Mouse (Mus musculus) cerebellum, adult 9-11 months (tissue): ENCODE measurements around the gene Cyp2d12.
"Not testable (repeated sequence)": the region's sequence is repeated elsewhere in the genome, so short reads cannot be mapped to it uniquely, and the experiment has no call there.

ENCODE experiments used
- DNase-seq: peaks from one replicate; pipeline ENCODE4 v3.0.0; 2022

Cyp2d12 gene

DNA sequence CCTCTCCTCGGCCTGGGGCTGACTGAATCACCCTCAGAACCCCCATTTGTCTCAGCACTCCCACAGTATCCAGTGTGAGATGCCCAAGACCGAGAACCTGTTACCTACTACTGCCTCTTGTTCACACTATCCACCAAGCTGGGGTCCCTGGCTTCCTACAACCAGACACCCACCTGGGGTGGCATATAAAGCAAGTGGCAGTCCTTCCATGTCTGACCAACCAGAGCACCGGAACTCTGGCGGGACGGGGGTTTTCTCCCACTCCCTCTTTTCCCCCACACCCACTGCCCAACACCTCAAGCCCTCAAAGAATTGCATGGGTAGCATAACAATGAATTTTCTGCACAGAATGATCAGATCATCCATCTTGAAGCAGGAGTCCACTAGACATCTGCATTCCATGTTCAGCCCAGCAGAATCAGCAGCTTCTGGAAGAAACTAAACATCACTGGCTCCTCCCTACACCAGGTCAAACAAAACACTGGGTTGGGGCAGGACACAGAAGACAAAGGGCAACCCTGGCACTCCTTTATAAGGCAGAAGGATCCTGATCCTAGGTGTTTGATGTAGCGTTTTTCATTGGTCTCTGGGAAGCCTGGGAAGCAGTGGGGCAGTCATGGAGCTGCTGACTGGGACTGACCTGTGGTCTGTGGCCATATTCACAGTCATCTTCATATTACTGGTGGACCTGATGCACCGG lies at the start of gene Cyp2d12:
Gene Cyp2d12, plus strand, starts transcription at position 542 of the 700 bp plus-strand sequence.
- no peak for DNase-seq

- DNase-seq = no peak
Observed at GRCm38 (mm10) chr15:82506971-82507370, 47.9 kb upstream of the Cyp2d12 start.

DNA sequence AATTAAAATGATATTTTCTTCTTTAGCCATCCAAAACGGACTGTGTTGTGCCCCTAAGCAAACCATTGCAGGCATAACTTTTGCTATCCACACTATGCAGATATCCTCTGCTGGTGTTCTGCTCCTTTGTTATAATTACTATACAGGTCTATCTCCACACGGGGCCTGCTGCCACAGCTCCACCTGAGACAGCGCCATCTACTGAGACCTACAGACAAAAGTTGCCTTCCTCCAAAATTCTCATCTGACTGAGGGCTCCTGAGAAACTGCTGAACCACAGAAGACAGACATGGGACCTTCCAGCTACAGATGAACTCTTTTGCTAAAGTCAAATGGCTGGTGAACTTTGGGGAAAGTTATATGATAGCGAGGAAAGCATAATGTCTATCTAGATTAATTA lies 47.1 kb upstream of the Cyp2d12 start:
- DNase-seq = not testable (repeated sequence)

GRCm38 (mm10) chr15:82509495-82509894 lies 45.4 kb upstream of the Cyp2d12 start:
- DNase-seq = not testable (repeated sequence)

DNA sequence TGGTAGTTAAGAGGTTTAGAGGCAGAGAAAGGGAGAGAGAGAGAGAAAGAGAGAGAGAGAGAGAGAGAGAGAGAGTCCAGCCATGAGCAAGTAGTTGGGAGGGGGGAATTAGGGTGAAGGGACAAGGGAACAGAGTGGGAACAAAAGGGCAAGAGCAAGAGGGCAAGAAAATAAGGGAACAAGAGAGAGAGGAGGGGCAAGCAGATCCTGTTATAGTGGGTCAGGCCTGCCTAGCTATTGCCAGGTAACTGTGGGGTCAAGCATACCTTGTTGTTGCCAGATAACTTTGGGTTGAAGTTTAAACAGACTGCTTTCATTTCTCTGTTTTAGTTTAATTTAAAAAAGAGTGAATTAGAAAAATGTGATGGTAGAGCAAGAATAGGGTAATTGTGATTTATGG lies 44.4 kb upstream of the Cyp2d12 start:
- DNase-seq = not testable (repeated sequence)

DNA sequence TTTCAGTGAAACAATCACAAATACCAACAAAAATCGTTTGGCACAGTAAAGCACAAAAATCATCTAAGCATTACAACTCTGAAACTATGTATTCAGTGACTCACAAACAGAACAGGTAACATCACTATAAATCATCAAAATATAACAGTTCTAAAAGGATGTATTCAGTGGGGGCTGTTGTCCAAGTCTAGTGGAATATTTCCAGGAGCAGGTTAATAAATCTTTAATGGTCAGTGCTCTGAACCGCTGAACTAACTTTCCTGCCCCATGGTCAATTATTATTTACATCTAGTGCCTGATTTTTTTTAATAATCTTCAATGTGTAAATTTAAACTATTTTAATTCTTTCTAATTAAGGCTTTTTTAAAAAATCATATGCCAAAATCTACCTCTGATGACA lies 42.8 kb upstream of the Cyp2d12 start:
- not testable (repeated sequence) for DNase-seq

DNA sequence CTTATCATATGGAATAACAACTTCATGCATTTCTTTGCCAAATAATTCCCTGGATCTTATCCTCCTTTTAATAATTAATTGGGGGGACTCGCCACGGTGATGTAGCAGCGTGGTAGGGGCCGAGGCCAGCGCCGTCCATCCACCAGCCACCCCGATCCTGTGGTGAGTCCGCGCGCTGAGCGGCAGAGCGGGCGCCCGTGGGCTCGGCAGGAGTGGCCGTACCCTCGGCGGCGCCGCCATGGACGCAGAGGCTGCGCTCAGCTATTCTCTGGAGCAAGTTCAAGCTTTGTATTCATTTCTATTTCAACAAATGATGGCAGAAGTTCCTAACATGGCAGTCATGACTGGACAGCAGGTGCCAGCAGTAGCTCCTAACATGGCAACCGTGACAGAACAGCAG lies 38.7 kb upstream of the Cyp2d12 start:
- not testable (repeated sequence) for DNase-seq

- not testable (repeated sequence) for DNase-seq
Observed at GRCm38 (mm10) chr15:82527371-82527770, 27.5 kb upstream of the Cyp2d12 start.

GRCm38 (mm10) chr15:82532721-82533120 lies 22.2 kb upstream of the Cyp2d12 start:
- not testable (repeated sequence) for DNase-seq

- DNase-seq = not testable (repeated sequence)
Observed at GRCm38 (mm10) chr15:82542976-82543375, 11.9 kb upstream of the Cyp2d12 start.

GRCm38 (mm10) chr15:82544561-82544960 lies 10.3 kb upstream of the Cyp2d12 start:
- DNase-seq = not testable (repeated sequence)

GRCm38 (mm10) chr15:82547753-82548152 lies 7.1 kb upstream of the Cyp2d12 start:
- DNase-seq = not testable (repeated sequence)

DNA sequence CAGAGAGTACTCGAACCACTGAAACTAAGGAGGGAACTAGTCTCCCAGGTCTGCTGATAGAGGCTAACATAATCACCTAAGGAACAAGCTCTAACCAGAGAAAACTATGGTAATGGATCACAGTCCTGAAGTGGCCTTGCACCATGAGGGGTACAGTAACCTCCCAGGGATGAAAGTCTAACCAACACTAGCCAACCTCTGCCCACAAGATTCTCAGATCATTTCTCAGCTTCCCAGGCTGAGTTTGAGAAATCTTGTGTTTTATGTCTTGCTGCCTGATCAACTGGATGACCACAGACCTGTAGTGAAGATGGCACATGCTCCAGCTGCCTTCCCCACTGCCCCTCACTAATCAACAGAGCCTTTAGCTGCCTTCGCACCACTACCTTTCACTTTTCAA lies 1.7 kb upstream of the Cyp2d12 start:
- DNase-seq = not testable (repeated sequence)

DNA sequence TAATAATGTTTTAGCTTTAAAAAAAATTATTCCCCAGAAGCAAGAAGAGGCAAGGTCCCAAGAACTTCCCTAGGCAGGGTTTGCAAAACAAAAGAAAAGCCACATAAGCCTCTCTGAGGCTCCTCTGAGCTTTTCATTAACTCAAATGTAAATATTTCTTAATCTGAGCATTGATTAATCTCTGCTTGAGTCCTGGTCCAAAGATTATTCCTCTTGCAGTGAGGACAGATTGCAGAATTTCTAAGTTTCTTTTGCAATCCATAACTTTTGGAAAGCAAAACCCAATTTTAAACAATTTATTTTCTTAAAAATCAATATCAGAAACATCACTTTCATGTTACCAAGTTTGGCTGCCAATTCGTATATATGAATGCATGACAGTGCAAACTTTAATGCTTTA lies 18.0 kb downstream of the Cyp2d12 start:
- DNase-seq = no peak

GRCm38 (mm10) chr15:82579071-82579470 lies 24.2 kb downstream of the Cyp2d12 start:
- DNase-seq = no peak

DNA sequence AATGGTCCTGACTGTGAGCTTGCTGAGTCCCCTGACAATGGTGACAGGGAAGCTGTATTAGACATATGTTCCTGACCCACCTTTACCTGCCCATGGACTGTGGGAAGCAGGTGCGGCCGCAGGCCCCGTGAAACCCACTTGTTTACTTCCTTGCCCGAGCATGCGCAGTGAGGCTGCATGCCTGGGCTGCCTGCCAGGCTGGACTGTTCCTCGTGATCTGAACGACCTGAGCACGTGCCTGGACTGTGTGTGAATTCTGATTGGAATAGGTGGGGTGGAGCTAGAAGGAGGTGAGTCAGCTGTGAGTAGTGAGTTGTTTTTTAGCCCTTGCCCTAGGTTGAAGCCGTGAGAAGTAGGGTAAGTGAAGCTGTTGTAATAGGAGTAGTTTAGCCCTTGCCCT lies 27.7 kb downstream of the Cyp2d12 start:
- DNase-seq = no peak
